Mouse (Mus musculus): ENCODE data around the gene Tmem200b.

Tmem200b gene

DNA sequence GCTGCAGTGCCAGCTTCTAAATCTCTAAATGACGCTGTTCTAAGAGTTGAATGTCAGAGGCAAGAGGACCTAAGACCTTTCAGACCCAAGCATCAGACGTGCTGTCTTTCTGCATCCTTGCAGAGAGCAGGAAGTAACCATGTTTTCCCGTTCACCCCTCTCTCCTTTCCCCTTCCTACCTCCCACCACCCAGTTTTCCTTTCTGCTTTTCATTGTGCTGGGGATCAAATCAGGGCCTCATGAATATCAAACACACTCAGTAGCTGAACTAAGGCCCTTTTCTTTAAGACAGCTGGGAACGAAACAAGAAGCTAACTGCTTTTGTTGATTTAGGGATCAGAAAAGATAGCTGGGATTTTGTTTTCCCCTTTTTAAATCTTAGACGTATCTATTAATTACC is 28.3 kb downstream of the Tmem200b start:
- DNase-seq (ENCODE audit: low spot score in 2 of 2): no peak

DNA sequence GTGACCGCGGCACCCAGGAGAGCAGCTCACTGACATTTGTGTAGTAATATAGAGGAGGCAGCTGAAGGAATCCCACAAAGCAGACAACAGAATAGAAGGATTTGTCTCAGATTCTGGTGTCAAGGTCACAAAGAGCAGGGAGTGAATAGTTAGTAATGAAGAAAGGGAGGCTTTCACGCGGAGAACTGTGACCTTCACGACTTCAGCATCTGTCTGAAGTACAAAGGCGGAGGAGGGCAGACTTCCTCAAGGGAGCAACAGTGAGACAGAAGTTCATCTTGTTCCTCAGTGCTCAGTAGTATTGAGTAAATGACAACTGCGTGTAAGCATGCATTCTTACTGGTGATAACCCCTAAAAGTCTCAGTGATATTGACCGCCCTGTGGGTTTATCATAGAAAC is 29.1 kb downstream of the Tmem200b start:
- DNase-seq (ENCODE audit: low spot score in 2 of 2): no peak

DNA sequence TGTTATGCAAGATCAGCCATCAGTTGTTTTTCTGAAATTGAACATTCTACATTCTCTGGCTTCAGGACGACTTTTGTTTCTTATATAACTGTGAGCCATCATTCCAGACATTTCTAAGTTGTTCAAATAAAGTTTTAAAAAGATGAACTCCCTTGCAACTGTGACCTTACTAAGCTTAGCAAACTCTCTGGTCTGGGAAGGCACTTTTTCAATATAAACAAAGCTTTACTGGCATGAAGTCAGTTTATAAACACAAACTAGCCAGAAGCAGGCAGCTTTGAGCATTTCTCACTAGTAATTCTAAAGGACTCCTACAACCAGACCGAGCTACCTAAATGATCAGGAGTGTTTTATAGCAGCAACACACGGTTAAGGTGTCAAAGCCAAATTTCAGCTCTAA is 35.6 kb downstream of the Tmem200b start:
- DNase-seq (ENCODE audit: low spot score in 2 of 2): no peak

DNA sequence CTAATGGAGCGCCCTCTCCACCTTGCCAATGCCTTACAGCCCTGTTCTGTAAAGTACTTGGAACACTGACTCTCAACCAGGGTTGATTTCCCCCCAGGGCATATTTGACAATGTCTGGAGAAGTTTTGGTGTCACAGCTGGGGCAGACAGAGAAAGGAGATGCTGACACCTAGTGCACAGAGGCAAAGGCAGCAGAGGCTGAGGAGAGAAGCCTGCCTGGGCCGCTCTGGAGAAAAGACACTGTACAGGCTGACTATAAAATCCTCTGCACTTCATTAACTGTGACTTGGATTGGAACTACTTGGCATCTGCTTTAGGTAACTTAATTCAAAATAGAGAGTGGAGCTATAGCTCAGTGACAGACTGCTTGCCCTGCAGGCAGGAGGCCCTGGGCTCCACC is 47.3 kb downstream of the Tmem200b start:
- no peak for DNase-seq (ENCODE audit: low spot score in 2 of 2)

GRCm38 (mm10) chr4:131970244-131970853 is 48.8 kb downstream of the Tmem200b start:
- DNase-seq (ENCODE audit: low spot score in 2 of 2): no peak

Measured in right cerebral cortex, postnatal 36 days (tissue).